Mouse (Mus musculus): ENCODE measurements around the gene Pspn. TPM values are rescaled to one million over a fixed set of nuclear protein-coding genes. Genes with fewer than 3 reads are reported as not detected.

Pspn gene
- total RNA-seq, 2 experiments from 2014 or later, result not detected

DNA sequence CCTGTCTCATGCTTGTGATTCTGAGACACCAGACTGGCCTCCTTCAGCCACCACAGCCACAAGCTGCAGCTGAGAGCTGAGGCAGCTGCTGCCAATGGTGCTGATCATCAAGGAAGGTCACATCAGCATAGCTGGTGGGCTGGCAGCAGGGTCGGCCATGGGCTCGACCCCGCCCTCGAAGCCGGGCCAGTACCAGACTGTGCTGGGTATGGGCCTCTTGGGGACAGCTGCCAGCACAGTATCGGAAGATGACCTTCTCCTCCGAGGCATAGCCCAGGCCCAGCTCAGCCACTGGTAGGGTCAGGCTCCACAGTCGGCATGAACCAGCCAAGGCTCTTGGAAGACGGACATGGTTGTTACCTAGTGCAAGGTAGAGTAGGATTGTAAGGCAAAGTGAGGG is 404 bp downstream of the Pspn start:
- intact Hi-C loops (cut with DNase I), result loop anchor here (10.0 kb wide), 1 partner anchor 255 kb away; no protein-coding TSS in a partner anchor
- no peak for DNase-seq

- DNase-seq, result peak; percentile 91 to 94
- intact Hi-C loops (cut with DNase I), result loop anchor here (1.0 to 10.0 kb wide), 4 partner anchors 99 to 338 kb away; no protein-coding TSS in a partner anchor
Measured at GRCm38 (mm10) chr17:56997029-56997667, 2.7 kb downstream of the Pspn start, which contains the start of gene Alkbh7. Gene Alkbh7 (plus strand): TSS chr17:56997339.

- intact Hi-C loops (cut with DNase I), result loop anchor here (2.0 to 10.0 kb wide), 3 partner anchors 170 to 338 kb away; no protein-coding TSS in a partner anchor
- no peak for DNase-seq
Measured at GRCm38 (mm10) chr17:56996506-56996905, 3.3 kb downstream of the Pspn start.

GRCm38 (mm10) chr17:56995046-56995445 is 4.8 kb downstream of the Pspn start:
- intact Hi-C loops (cut with DNase I), result loop anchor here (10.0 kb wide), 1 partner anchor 260 kb away; no protein-coding TSS in a partner anchor
- no peak for DNase-seq

GRCm38 (mm10) chr17:56990966-56991365 is 8.9 kb downstream of the Pspn start:
- no peak for DNase-seq
- intact Hi-C loops (cut with DNase I), result loop anchor here (1.0 to 10.0 kb wide), 4 partner anchors 20 to 264 kb away; partner anchors contain the start of genes Gm17949, Gtf2f1 and Mllt1

GRCm38 (mm10) chr17:56990115-56990746 is 9.6 kb downstream of the Pspn start, which contains the start of gene Clpp:
Gene Clpp (plus strand): TSS chr17:56990305.
- intact Hi-C loops (cut with DNase I), result loop anchor here (1.0 to 10.0 kb wide), 4 partner anchors 21 to 265 kb away; partner anchors contain the start of genes Gm17949, Gtf2f1 and Mllt1
- peak; percentile 91 to 95 for DNase-seq

- DNase-seq, result no peak
- intact Hi-C loops (cut with DNase I), result loop anchor here (1.0 to 10.0 kb wide), 4 partner anchors 21 to 265 kb away; partner anchors contain the start of genes Gm17949, Gtf2f1 and Mllt1
Measured at GRCm38 (mm10) chr17:56989467-56990114, 10.2 kb downstream of the Pspn start.

GRCm38 (mm10) chr17:56988921-56989430 is 10.8 kb downstream of the Pspn start:
- intact Hi-C loops (cut with DNase I), result no loop called here
- DNase-seq, result no peak

DNA sequence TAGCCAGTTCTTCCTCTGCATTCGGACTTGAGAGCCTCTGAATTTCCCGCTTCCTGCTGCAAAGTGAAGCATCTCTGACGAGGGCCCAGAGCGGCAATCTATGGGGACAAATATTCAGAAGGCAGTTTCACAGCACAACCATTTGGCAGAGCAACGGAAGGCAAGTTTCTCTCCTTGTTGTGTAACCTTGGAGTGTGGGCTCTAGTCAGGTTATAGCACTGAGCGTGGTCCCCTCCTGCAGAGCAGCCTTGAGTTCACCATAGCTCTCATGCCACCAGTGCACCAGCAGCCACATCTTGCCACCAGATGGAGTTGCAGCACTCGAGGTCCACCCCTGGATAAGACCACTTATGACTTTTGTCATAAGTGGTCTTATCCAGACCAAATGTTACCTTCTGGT is 11.4 kb downstream of the Pspn start:
- intact Hi-C loops (cut with DNase I), result no loop called here
- DNase-seq, result no peak

- DNase-seq, result no peak
- intact Hi-C loops (cut with DNase I), result no loop called here
Measured at GRCm38 (mm10) chr17:56986105-56986805, 13.6 kb downstream of the Pspn start.

- intact Hi-C loops (cut with DNase I), result no loop called here
- no peak for DNase-seq
Measured at GRCm38 (mm10) chr17:56985656-56986055, 14.2 kb downstream of the Pspn start.

DNA sequence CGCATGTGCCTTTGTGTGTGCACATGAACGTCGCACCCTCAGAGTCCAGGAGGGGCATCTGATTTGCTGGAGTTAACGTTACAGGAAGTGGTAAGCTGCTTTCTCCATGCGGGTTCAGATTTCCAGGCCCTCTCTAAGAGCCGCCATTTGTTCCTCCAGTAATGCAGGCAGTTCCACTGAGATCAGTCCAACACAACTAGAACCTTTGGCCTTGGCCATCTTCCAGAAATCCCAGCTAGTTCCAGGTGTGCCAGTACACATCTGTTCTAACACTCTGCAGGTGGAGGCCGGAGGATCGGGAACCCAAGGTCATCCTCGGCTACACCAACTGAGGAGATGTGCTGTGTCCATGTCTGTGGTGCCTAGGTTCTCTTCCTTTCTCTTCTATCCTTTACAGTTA is 14.9 kb downstream of the Pspn start:
- no peak for DNase-seq
- intact Hi-C loops (cut with DNase I), result no loop called here

DNA sequence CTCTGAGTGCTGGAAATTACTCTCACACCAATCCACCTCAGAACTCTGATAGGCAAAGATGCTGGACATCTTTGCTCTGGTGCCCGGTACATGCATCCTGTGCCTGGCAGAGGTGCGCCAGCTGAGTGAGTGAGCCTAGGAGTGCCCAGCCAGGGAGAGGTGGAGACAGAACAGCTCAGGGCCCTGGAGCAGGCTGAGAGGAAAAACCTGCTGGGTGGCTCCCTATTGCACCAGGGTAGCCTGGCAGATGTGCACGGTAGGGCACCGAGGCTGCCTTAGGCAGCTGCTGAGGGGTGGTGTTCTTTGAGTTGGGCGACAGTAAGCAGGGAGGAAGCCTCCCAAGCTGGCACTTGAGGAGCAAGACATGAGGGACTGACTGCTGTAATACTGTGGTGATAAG is 17.8 kb downstream of the Pspn start, which contains the start of gene Acer1:
Acer1 (minus strand) TSS at position 114 of the 400 bp plus-strand sequence.
- intact Hi-C loops (cut with DNase I), result no loop called here
- DNase-seq, result no peak

DNA sequence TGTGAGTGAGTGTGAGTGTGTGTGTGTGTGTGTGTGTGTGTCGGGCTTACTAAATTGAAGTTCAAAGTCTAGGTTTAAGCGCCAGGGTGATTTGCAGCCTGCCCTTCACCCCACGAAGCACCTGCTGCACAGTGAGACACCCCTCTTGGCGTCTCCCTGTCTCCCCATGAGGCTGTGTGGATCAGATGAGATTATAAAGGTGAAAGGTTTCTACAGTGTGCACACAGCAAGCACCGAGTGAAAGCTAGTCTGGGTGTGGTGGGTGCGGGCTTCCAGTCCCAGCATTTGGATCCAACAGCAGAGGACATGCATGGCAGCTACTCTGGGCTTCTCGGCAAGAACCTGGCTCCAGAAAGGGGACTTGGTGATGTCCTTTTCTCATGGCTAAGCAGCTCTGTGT is 18.8 kb downstream of the Pspn start:
- intact Hi-C loops (cut with DNase I), result no loop called here
- no peak for DNase-seq

- no peak for DNase-seq
- intact Hi-C loops (cut with DNase I), result no loop called here
Measured at GRCm38 (mm10) chr17:56979524-56979923, 20.3 kb downstream of the Pspn start.

GRCm38 (mm10) chr17:56976531-56977390 is 23.1 kb downstream of the Pspn start:
- no peak for DNase-seq
- intact Hi-C loops (cut with DNase I), result no loop called here

DNA sequence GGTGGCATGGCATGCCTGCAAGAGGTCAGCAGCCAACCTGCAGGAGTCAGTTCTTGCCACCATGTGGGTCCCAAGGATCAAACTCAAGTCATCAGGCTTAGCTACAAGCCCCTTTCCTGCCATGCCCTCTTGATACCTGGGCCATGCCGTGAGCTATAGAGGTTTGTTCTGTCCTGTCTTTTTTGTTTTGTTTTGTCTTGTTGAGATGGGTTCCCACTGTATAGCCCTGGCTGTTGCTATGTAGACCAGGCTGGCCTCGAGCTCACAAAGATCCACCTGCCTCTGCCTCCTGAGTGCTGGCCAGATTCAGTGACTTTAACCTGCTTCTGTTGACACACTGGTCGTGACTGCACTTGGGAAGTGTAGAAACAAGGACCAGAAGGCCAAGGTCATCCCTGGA is 24.4 kb downstream of the Pspn start:
- intact Hi-C loops (cut with DNase I), result no loop called here
- no peak for DNase-seq

GRCm38 (mm10) chr17:56974708-56975240 is 25.0 kb downstream of the Pspn start:
- intact Hi-C loops (cut with DNase I), result no loop called here
- DNase-seq, result no peak
